Mouse (Mus musculus) megakaryocyte, embryonic 14.5 days (primary cell): Measurements from ENCODE around the gene Tob1. TPM values are rescaled to one million over a fixed set of nuclear protein-coding genes. Genes with fewer than 3 reads are reported as not detected.

Source experiments
- H3K27me3 ChIP-seq: replicated peaks from 2 replicates; pipeline ENCODE3; 2012; ENCODE audit warnings: inconsistent platforms
- H3K36me3 ChIP-seq: replicated peaks from 2 replicates; pipeline ENCODE3; 2012; ENCODE audit warnings: low read length, inconsistent platforms, mixed read lengths
- H3K4me1 ChIP-seq: 2 replicates; pipeline ENCODE4 v1.6.1; 2012; ENCODE audit warnings: inconsistent platforms
- H3K4me3 ChIP-seq: replicated peaks from 2 replicates; pipeline ENCODE3; 2012; ENCODE audit warnings: moderate library complexity, mild to moderate bottlenecking, inconsistent platforms
- H3K9me3 ChIP-seq: 2 replicates; pipeline ENCODE4 v1.6.1; 2012; ENCODE audit warnings: inconsistent platforms
- FLI1 ChIP-seq: IDR thresholded peaks from 2 replicates; pipeline ENCODE4 v1.6.1; 2012; ENCODE audit warnings: low read length, inconsistent platforms, mixed read lengths
- GATA1 ChIP-seq: IDR thresholded peaks from 3 replicates; pipeline ENCODE4 v1.6.1; 2012; ENCODE audit warnings: mixed read lengths, low read length, inconsistent platforms, borderline replicate concordance
- polyA plus RNA-seq: library from polyadenylated mRNA; stranded (reverse); fragments of >175 nt; gene quantifications from 2 replicates; pipeline ENCODE4 v1.2.3, GENCODE M21; 2012; ENCODE audit warnings: low replicate concordance; ENCODE audit not compliant: insufficient read depth

The Tob1 gene
- polyA plus RNA-seq, 1 experiment = 4.3 TPM

GRCm38 (mm10) chr11:94257987-94258386, 46.7 kb downstream of the Tob1 start:
- Histone ChIP-seq H3K36me3 (no peaks in the 10 kb centered on the region), H3K27me3 (peaks cover 53% of the 10 kb centered on the region), H3K4me1 (peaks cover 45% of the 10 kb centered on the region), H3K9me3 (peaks cover 24% of the 10 kb centered on the region), H3K4me3 (no peak overlapping the region)
- TF ChIP-seq FLI1 (no peak), GATA1 (no peak)

- Histone ChIP-seq H3K4me3 (no peak overlapping the region), H3K4me1 (peaks cover 41% of the 10 kb centered on the region), H3K36me3 (no peaks in the 10 kb centered on the region), H3K27me3 (peaks cover 60% of the 10 kb centered on the region), H3K9me3 (peaks cover 27% of the 10 kb centered on the region)
- TF ChIP-seq FLI1 = no peak
- TF ChIP-seq GATA1 = no peak
These were observed 48.6 kb downstream of the Tob1 start for GRCm38 (mm10) chr11:94259814-94260213.

- H3K4me3 ChIP-seq = no peak overlapping the region
- H3K27me3 ChIP-seq = peaks cover 50% of the 10 kb centered on the region
- H3K4me1 ChIP-seq = peaks cover 52% of the 10 kb centered on the region
- H3K36me3 ChIP-seq = no peaks in the 10 kb centered on the region
- peaks cover 26% of the 10 kb centered on the region for H3K9me3 ChIP-seq
- TF ChIP-seq GATA1 (no peak), FLI1 (no peak)
These were observed 50.5 kb downstream of the Tob1 start for GRCm38 (mm10) chr11:94261585-94262370.

Other genes with a start within 250 kb of the Tob1 start
- gene Gm20390, start 243.2 kb upstream of the Tob1 start, polyA plus RNA-seq = 38.9 and 400 TPM in 2 replicates
- 9.5 and 87.1 TPM in 2 replicates for gene Nme1, start 242.9 kb upstream of the Tob1 start, polyA plus RNA-seq
- 2.9 and 4.5 TPM in 2 replicates for gene Spag9, start 215.4 kb upstream of the Tob1 start, polyA plus RNA-seq
- not detected in 2 replicates for gene Wfikkn2, start 34.6 kb downstream of the Tob1 start, polyA plus RNA-seq
- not detected in 2 replicates for gene Gm21885, start 70.4 kb downstream of the Tob1 start, polyA plus RNA-seq
- 2.8 and 22.3 TPM in 2 replicates for gene Luc7l3, start 110.5 kb downstream of the Tob1 start, polyA plus RNA-seq
- 32.7 and 40.6 TPM in 2 replicates for gene Ankrd40, start 116.5 kb downstream of the Tob1 start, polyA plus RNA-seq
- gene Abcc3, start 181.5 kb downstream of the Tob1 start, polyA plus RNA-seq = 6.3 TPM in 1 of 2 replicates, not detected in the other